Mouse (Mus musculus) small intestine, adult 2 months (tissue): ENCODE data around the gene Vwa7.

Experiments used
- CTCF ChIP-seq: fragments of 200-500 bp; IDR thresholded peaks from 2 replicates; pipeline ENCODE4 v1.5.1; 2012; ENCODE audit warnings: low read depth, mild to moderate bottlenecking, control low read depth, inconsistent platforms, low read length, moderate library complexity, mixed read lengths; ENCODE audit not compliant: insufficient replicate concordance, insufficient read length; ENCODE audit errors: extremely low read depth
- POLR2A ChIP-seq: fragments of 200-500 bp; IDR thresholded peaks from 2 replicates; pipeline ENCODE4 v1.6.1; 2012; ENCODE audit warnings: low read depth, mild to moderate bottlenecking, control low read depth, inconsistent platforms, low read length, moderate library complexity

DNA sequence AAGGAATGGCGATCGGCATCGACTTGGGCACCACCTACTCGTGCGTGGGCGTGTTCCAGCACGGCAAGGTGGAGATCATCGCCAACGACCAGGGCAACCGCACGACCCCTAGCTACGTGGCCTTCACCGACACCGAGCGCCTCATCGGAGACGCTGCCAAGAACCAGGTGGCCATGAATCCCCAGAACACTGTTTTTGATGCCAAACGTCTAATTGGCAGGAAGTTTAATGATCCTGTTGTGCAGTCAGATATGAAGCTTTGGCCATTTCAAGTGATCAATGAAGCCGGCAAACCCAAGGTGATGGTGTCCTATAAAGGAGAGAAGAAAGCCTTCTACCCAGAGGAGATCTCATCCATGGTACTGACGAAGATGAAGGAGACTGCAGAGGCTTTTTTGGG lies 39.4 kb upstream of the Vwa7 start:
- no peak for TF ChIP-seq CTCF
- no peak for TF ChIP-seq POLR2A
